Mouse (Mus musculus) left cerebral cortex, adult 2 months (tissue): ENCODE results near the gene Zbtb24. TPM values are rescaled to one million over a fixed set of nuclear protein-coding genes. Genes with fewer than 3 reads are reported as not detected.

Experiments
- DNase-seq, 2 experiments: peaks; one replicate each; pipeline ENCODE4 v3.0.0; 2021 to 2022; ENCODE audit warnings: low spot score in 2 of 2, mixed read lengths in 1 of 2; ENCODE audit errors: extremely low spot score in 1 of 2
- H3K27ac ChIP-seq: fragments of 200-600 bp; 2 replicates; pipeline ENCODE4 v1.8.1; 2022
- H3K4me3 ChIP-seq: fragments of 200-600 bp; 2 replicates; pipeline ENCODE4 v1.8.1; 2022
- CTCF ChIP-seq: fragments of 200-600 bp; IDR thresholded peaks from 2 replicates; pipeline ENCODE4 v1.8.1; 2022; ENCODE audit warnings: antibody characterized with exemption, mild to moderate bottlenecking, moderate library complexity
- intact Hi-C: fragments of 180-260 bp; cut with DNase I; formaldehyde crosslinking; loops from one replicate; pipeline ENCODE4 v1.15.1; 2025
- total RNA-seq, 2 experiments: library from RNA; stranded (reverse); gene quantifications; 2 replicates each; pipeline ENCODE4 v1.2.3; 2021

Zbtb24 gene
- total RNA-seq, 2 experiments from 2014 or later: 19.6 to 21.2 TPM

GRCm38 (mm10) chr10:41472534-41472933, 22.4 kb downstream of the Zbtb24 start:
- H3K4me3 ChIP-seq: no peak overlapping the region
- no peak for TF ChIP-seq CTCF
- no peak for DNase-seq

GRCm38 (mm10) chr10:41472962-41473481, 22.8 kb downstream of the Zbtb24 start:
- H3K4me3 ChIP-seq: no peak overlapping the region
- intact Hi-C loops: no loop called here
- no peak for TF ChIP-seq CTCF

More at GRCm38 (mm10) chr10:41472534-41472933, 22.4 kb downstream of the Zbtb24 start:
- no peak overlapping the region for H3K27ac ChIP-seq
- intact Hi-C loops: no loop called here

GRCm38 (mm10) chr10:41473782-41474468, 23.7 kb downstream of the Zbtb24 start:
- DNase-seq: no peak
- intact Hi-C loops: no loop called here
- no peak for TF ChIP-seq CTCF
- Histone ChIP-seq H3K4me3 (no peak overlapping the region), H3K27ac (no peak overlapping the region)

More at GRCm38 (mm10) chr10:41472962-41473481, 22.8 kb downstream of the Zbtb24 start:
- DNase-seq: no peak
- no peak overlapping the region for H3K27ac ChIP-seq

- no peak for DNase-seq
- intact Hi-C loops: no loop called here
- Histone ChIP-seq H3K27ac (no peak overlapping the region), H3K4me3 (no peak overlapping the region)
- no peak for TF ChIP-seq CTCF
Measured at GRCm38 (mm10) chr10:41474981-41475391, 24.8 kb downstream of the Zbtb24 start.

- Histone ChIP-seq H3K4me3 (peak within 1 kb of the TSS; percentile 58), H3K27ac (peak within 1 kb of the TSS; percentile 83)
- DNase-seq: peak; percentile 39 to 58
- intact Hi-C loops: loop anchor here (1.0 kb wide), 1 partner anchor 14 kb away; the partner anchor contains the start of genes Ppil6 and Smpd2
- TF ChIP-seq CTCF: no peak; the same call in 1 of the 2 replicates
Measured at GRCm38 (mm10) chr10:41476171-41477017, 26.2 kb downstream of the Zbtb24 start, which contains the start of gene Mical1. TSS of gene Mical1 (plus strand) at chr10:41476314.

- H3K4me3 ChIP-seq: peak overlapping the region; percentile 58
- no peak for DNase-seq
- no peak for TF ChIP-seq CTCF
- H3K27ac ChIP-seq: peak overlapping the region; percentile 83
- intact Hi-C loops: loop anchor here (1.0 kb wide), 1 partner anchor 13 kb away; the partner anchor contains the start of genes Ppil6 and Smpd2
Measured at GRCm38 (mm10) chr10:41477018-41477277, 26.8 kb downstream of the Zbtb24 start.

GRCm38 (mm10) chr10:41477278-41478181, 27.3 kb downstream of the Zbtb24 start:
- H3K27ac ChIP-seq: peak overlapping the region; percentile 83
- no peak for TF ChIP-seq CTCF
- peak; percentile 36 to 51 for DNase-seq
- intact Hi-C loops: loop anchor here (1.0 kb wide), 1 partner anchor 13 kb away; the partner anchor contains the start of genes Ppil6 and Smpd2
- H3K4me3 ChIP-seq: peak overlapping the region; percentile 58

- Histone ChIP-seq H3K4me3 (no peak overlapping the region), H3K27ac (no peak overlapping the region)
- TF ChIP-seq CTCF: no peak
- no peak for DNase-seq
- intact Hi-C loops: no loop called here
Measured at GRCm38 (mm10) chr10:41479961-41480360, 29.8 kb downstream of the Zbtb24 start.

GRCm38 (mm10) chr10:41480938-41481880, 31.0 kb downstream of the Zbtb24 start:
- intact Hi-C loops: no loop called here
- Histone ChIP-seq H3K27ac (no peak overlapping the region), H3K4me3 (no peak overlapping the region)
- no peak for TF ChIP-seq CTCF
- DNase-seq: no peak

GRCm38 (mm10) chr10:41482446-41482845, 32.3 kb downstream of the Zbtb24 start:
- intact Hi-C loops: no loop called here
- Histone ChIP-seq H3K4me3 (no peak overlapping the region), H3K27ac (no peak overlapping the region)
- TF ChIP-seq CTCF: no peak
- DNase-seq: no peak
